Comparison of ENCODE assay signal across 7 mouse cellular contexts in genomic region chr10:111506926-111507459, GRCm38 (mm10). TPM values are rescaled to one million over a fixed set of nuclear protein-coding genes. Genes with fewer than 3 reads are reported as not detected.
DNase-seq lines count a peak whose midpoint lies in the region; ATAC-seq and TF ChIP-seq lines count a peak whose summit lies in the region.

No protein-coding gene starts in this region.

- peak overlapping the region; percentile 93 for H3K9ac ChIP-seq in hindbrain, embryonic 16.5 days (ENCODE audit: low read depth, low read length)
- H3K9ac ChIP-seq in stomach, postnatal 0 days (ENCODE audit: low read length), result peak overlapping the region; percentile 92

- H3K4me3 ChIP-seq in lung, adult 2 months (replicated peaks; ENCODE audit: extremely low read depth, low read depth, low read length), result peak overlapping the region; percentile 77
- H3K4me3 ChIP-seq in hindbrain, embryonic 16.5 days (ENCODE audit: low read length), result peak overlapping the region; percentile 78
- peak overlapping the region; percentile 85 for H3K4me3 ChIP-seq in stomach, postnatal 0 days (ENCODE audit: low read depth, low read length)

- TF ChIP-seq EP300 in stomach, postnatal 0 days (optimal IDR thresholded peaks at IDR 0.05), result no peak

- no peaks in the 10 kb centered on the region for H3K36me3 ChIP-seq in hindbrain, embryonic 16.5 days (ENCODE audit: control insufficient read depth, insufficient read depth, low read length)
- no peaks in the 10 kb centered on the region for H3K36me3 ChIP-seq in stomach, postnatal 0 days (ENCODE audit: control insufficient read depth, insufficient read depth, low read length)

- H3K9me3 ChIP-seq in hindbrain, embryonic 16.5 days (ENCODE audit: control insufficient read depth, low read length), result no peaks in the 10 kb centered on the region
- H3K9me3 ChIP-seq in stomach, postnatal 0 days (ENCODE audit: control insufficient read depth, low read length), result no peaks in the 10 kb centered on the region

- no peaks in the 10 kb centered on the region for H3K27me3 ChIP-seq in hindbrain, embryonic 16.5 days (replicated peaks; ENCODE audit: control insufficient read depth, insufficient read depth, low read length)
- no peaks in the 10 kb centered on the region for H3K27me3 ChIP-seq in stomach, postnatal 0 days (ENCODE audit: control insufficient read depth, insufficient read depth, low read length)

- peak overlapping the region; percentile 96 for H3K4me2 ChIP-seq in hindbrain, embryonic 16.5 days (ENCODE audit: low read length)
- H3K4me2 ChIP-seq in stomach, postnatal 0 days (replicated peaks; ENCODE audit: low read depth), result peak overlapping the region; percentile 89

- TF ChIP-seq POLR2A in lung, adult 2 months (IDR thresholded peaks at IDR 0.05; ENCODE audit: borderline replicate concordance, extremely low read depth, low read depth, low read length), result peak; percentile 46; the same call in 1 of the 2 replicates

- under 1% methylated on average over 23 of the region's 23 CpGs for WGBS in lung, adult 2 months
- WGBS in hindbrain, embryonic 16.5 days, result 0% methylated on average over 23 of the region's 23 CpGs
- WGBS in stomach, postnatal 0 days, result under 1% methylated on average over 23 of the region's 23 CpGs

- peak; percentile 74 for DNase-seq in lung, adult 2 months
- no peak for DNase-seq in lung, postnatal 4 days
- peak; percentile 67 for DNase-seq in ZHBTc4 (ENCODE audit: low read depth, low spot score)
- peak; percentile 60 for DNase-seq in lung, postnatal 14 days
- DNase-seq in stomach, postnatal 0 days (ENCODE audit: low spot score), result no peak

- H3K4me1 ChIP-seq in lung, adult 2 months (ENCODE audit: control insufficient read depth, insufficient read depth, low read length), result peaks cover 7% of the 10 kb centered on the region
- peaks cover 10% of the 10 kb centered on the region for H3K4me1 ChIP-seq in hindbrain, embryonic 16.5 days (ENCODE audit: control insufficient read depth, insufficient read depth, low read depth, low read length)
- 0 out of 2 replicates have a peak, but pooled peaks cover 3% of the 10 kb centered on the region for H3K4me1 ChIP-seq in stomach, postnatal 0 days (replicated peaks; ENCODE audit: control insufficient read depth, insufficient read depth)

- 0 out of 2 replicates have a peak, but pooled peaks have one; percentile 1 for ATAC-seq in erythroid progenitor cell, adult 5-6 weeks (replicated peaks; ENCODE audit: low FRiP score, poor library complexity, severe bottlenecking)
- ATAC-seq in hindbrain, embryonic 16.5 days, result peak; percentile 50
- peak; percentile 18 for ATAC-seq in stomach, postnatal 0 days (ENCODE audit: low FRiP score, low TSS enrichment)

- no peak for TF ChIP-seq CTCF in lung, adult 2 months (IDR thresholded peaks at IDR 0.05; ENCODE audit: insufficient read depth, low read length)
- 0 out of 2 replicates have a peak, but pooled peaks have one; percentile 1 for TF ChIP-seq CTCF in stomach, postnatal 0 days (IDR thresholded peaks at IDR 0.05; ENCODE audit: low read depth)

- H3K27ac ChIP-seq in hindbrain, embryonic 16.5 days (ENCODE audit: low read depth, low read length), result peak overlapping the region; percentile 94
- peak overlapping the region; percentile 97 for H3K27ac ChIP-seq in stomach, postnatal 0 days (replicated peaks)

RNA-seq across cellular contexts. Expression of gene Phlda1, which starts 0.9 kb away (rescaled TPM):
- polyA plus RNA-seq in lung, adult 2 months (2012; rRNA removed), result 32.7 and 54.1 TPM in 2 replicates
- total RNA-seq in erythroid progenitor cell, adult 5-6 weeks (2015; ENCODE audit: low replicate concordance), result 0.84 TPM in 1 of 2 replicates, not detected in the other
- total RNA-seq in erythroid progenitor cell, adult 5-6 weeks (2017; ENCODE audit: low replicate concordance), result 0.38 TPM in 1 of 2 replicates, not detected in the other
- polyA plus RNA-seq in hindbrain, embryonic 16.5 days (2015; fragmentation: Nextera tagmentation; extraction: Ambion mirVana), result 54.4 and 54.8 TPM in 2 replicates
- polyA plus RNA-seq in stomach, postnatal 0 days (2015; fragmentation: Nextera tagmentation; extraction: Ambion mirVana), result 29.6 and 32.3 TPM in 2 replicates

RNA-seq across cellular contexts. Expression of gene Nap1l1, which starts 34.0 kb away (rescaled TPM):
- polyA plus RNA-seq in lung, adult 2 months (2012; rRNA removed), result 10.8 and 20.7 TPM in 2 replicates
- total RNA-seq in erythroid progenitor cell, adult 5-6 weeks (2015; ENCODE audit: low replicate concordance), result 170 and 182 TPM in 2 replicates
- total RNA-seq in erythroid progenitor cell, adult 5-6 weeks (2017; ENCODE audit: low replicate concordance), result 199 and 208 TPM in 2 replicates
- polyA plus RNA-seq in hindbrain, embryonic 16.5 days (2015; fragmentation: Nextera tagmentation; extraction: Ambion mirVana), result 147 and 161 TPM in 2 replicates
- polyA plus RNA-seq in stomach, postnatal 0 days (2015; fragmentation: Nextera tagmentation; extraction: Ambion mirVana), result 85.1 and 90.6 TPM in 2 replicates

Comparison
In these comparisons a context has a peak if more than half of its experiments do, and no peak if none do; other contexts are left out.
1. DNase-seq: peak in lung, adult 2 months (single experiment), ZHBTc4 (single experiment) and lung, postnatal 14 days (single experiment); none in lung, postnatal 4 days (0 of 2) and stomach, postnatal 0 days (single experiment).
2. Peak in every context shown above with its lines, with median percentiles within 50 percentile points of each other: H3K4me3 ChIP-seq and ATAC-seq.